Mouse (Mus musculus) cerebellum, postnatal 4 days (tissue): ENCODE measurements around the gene Gm4952.

ENCODE experiments used
- DNase-seq, 2 experiments: peaks; one replicate each; pipeline ENCODE4 v3.0.0; 2022; ENCODE audit warnings: low spot score in 2 of 2, mixed read lengths in 1 of 2

Gm4952 gene

GRCm38 (mm10) chr19:12599674-12600073 lies at the start of gene Gm4952:
Gm4952 (plus strand) TSS chr19:12599974.
- no peak for DNase-seq

GRCm38 (mm10) chr19:12550005-12550942 lies 49.5 kb upstream of the Gm4952 start:
- no peak for DNase-seq

GRCm38 (mm10) chr19:12556293-12556692 lies 43.5 kb upstream of the Gm4952 start:
- DNase-seq: no peak

- DNase-seq: no peak
These were observed 41.6 kb upstream of the Gm4952 start for GRCm38 (mm10) chr19:12558219-12558618.

- no peak for DNase-seq
These were observed 35.6 kb upstream of the Gm4952 start for GRCm38 (mm10) chr19:12564197-12564596.

GRCm38 (mm10) chr19:12567011-12567410 lies 32.8 kb upstream of the Gm4952 start:
- no peak for DNase-seq

GRCm38 (mm10) chr19:12570866-12571265 lies 28.9 kb upstream of the Gm4952 start:
- DNase-seq: no peak

- DNase-seq: no peak
These were observed 28.1 kb upstream of the Gm4952 start for GRCm38 (mm10) chr19:12571687-12572086.

GRCm38 (mm10) chr19:12572614-12573265 lies 27.0 kb upstream of the Gm4952 start:
- no peak for DNase-seq

- DNase-seq: peak; percentile 36 to 62
These were observed 26.3 kb upstream of the Gm4952 start for GRCm38 (mm10) chr19:12573266-12574011.

GRCm38 (mm10) chr19:12574012-12574407 lies 25.8 kb upstream of the Gm4952 start:
- DNase-seq: no peak

- DNase-seq: no peak
These were observed 24.7 kb upstream of the Gm4952 start for GRCm38 (mm10) chr19:12575107-12575506.

GRCm38 (mm10) chr19:12575514-12575913 lies 24.3 kb upstream of the Gm4952 start:
- DNase-seq: no peak

GRCm38 (mm10) chr19:12576639-12577038 lies 23.1 kb upstream of the Gm4952 start:
- no peak for DNase-seq

- DNase-seq: no peak
These were observed 14.5 kb upstream of the Gm4952 start for GRCm38 (mm10) chr19:12585310-12585709.

GRCm38 (mm10) chr19:12591908-12592307 lies 7.9 kb upstream of the Gm4952 start:
- peak; percentile 42 to 64 for DNase-seq

- DNase-seq: no peak
These were observed 4.6 kb upstream of the Gm4952 start for GRCm38 (mm10) chr19:12595135-12595529.

- DNase-seq: peak in 1 of 2 experiments; percentile 48
These were observed 4.1 kb upstream of the Gm4952 start for GRCm38 (mm10) chr19:12595530-12596289.

- no peak for DNase-seq
These were observed 3.3 kb upstream of the Gm4952 start for GRCm38 (mm10) chr19:12596290-12597072.

GRCm38 (mm10) chr19:12597073-12597405 lies 2.7 kb upstream of the Gm4952 start:
- DNase-seq: no peak

GRCm38 (mm10) chr19:12598674-12599073 lies 1.1 kb upstream of the Gm4952 start:
- no peak for DNase-seq
